Mouse (Mus musculus) lung, embryonic 16.5 days (tissue): Measurements from ENCODE around the gene Alyref. TPM values are rescaled to one million over a fixed set of nuclear protein-coding genes. Genes with fewer than 3 reads are reported as not detected.

Source experiments
- ATAC-seq: fragments of 200-750 bp; cut with Nextera tagmentation; 2 replicates; pipeline ENCODE4 v1.8.0; 2017; ENCODE audit warnings: low read depth, mild to moderate bottlenecking, moderate library complexity
- H3K27ac ChIP-seq: fragments of 300-500 bp; sonication (generic); 2 replicates; pipeline ENCODE4 v1.5.1; 2014; ENCODE audit warnings: mild to moderate bottlenecking, control low read depth, low read length
- H3K27me3 ChIP-seq: fragments of 300-500 bp; sonication (generic); 2 replicates; pipeline ENCODE4 v1.6.1; 2014; ENCODE audit warnings: low read depth, low read length, mixed read lengths; ENCODE audit not compliant: control insufficient read depth, insufficient read depth
- H3K36me3 ChIP-seq: fragments of 300-500 bp; sonication (generic); 2 replicates; pipeline ENCODE4 v1.6.1; 2014; ENCODE audit warnings: low read length; ENCODE audit not compliant: control insufficient read depth, insufficient read depth
- H3K4me1 ChIP-seq: fragments of 300-500 bp; sonication (generic); replicated peaks from 2 replicates; pipeline ENCODE4 v1.6.1; 2014; ENCODE audit warnings: low read length, mixed read lengths; ENCODE audit not compliant: control insufficient read depth, insufficient read depth
- H3K4me2 ChIP-seq: fragments of 300-500 bp; sonication (generic); 2 replicates; pipeline ENCODE4 v1.6.1; 2014; ENCODE audit warnings: low read depth, low read length, control low read depth
- H3K4me3 ChIP-seq: fragments of 300-500 bp; sonication (generic); 2 replicates; pipeline ENCODE4 v1.5.1; 2014; ENCODE audit warnings: mild to moderate bottlenecking, low read length, control low read depth
- H3K9ac ChIP-seq: fragments of 300-500 bp; sonication (generic); 2 replicates; pipeline ENCODE4 v1.6.1; 2014; ENCODE audit warnings: low read length, control low read depth
- H3K9me3 ChIP-seq: fragments of 300-500 bp; sonication (generic); 2 replicates; pipeline ENCODE4 v1.6.1; 2016; ENCODE audit warnings: low read length; ENCODE audit not compliant: control insufficient read depth
- WGBS: fragments of 180-500 bp; shearing (Covaris S2); extraction: QIAGEN DNeasy Blood & Tissue Kit; methylation state at CpG from one replicate; pipeline ENCODE4 v1.1.7; 2014; 5-methylcytosine and 5-hydroxymethylcytosine counted together
- polyA plus RNA-seq: library from polyadenylated mRNA; unstranded; fragments of >200 nt; fragmentation: Nextera tagmentation; extraction: Ambion mirVana; gene quantifications from 2 replicates; pipeline ENCODE4 v1.2.1, GENCODE M21; 2015

Gene Alyref
- polyA plus RNA-seq, 1 experiment from 2014 or later = 266 TPM

DNA sequence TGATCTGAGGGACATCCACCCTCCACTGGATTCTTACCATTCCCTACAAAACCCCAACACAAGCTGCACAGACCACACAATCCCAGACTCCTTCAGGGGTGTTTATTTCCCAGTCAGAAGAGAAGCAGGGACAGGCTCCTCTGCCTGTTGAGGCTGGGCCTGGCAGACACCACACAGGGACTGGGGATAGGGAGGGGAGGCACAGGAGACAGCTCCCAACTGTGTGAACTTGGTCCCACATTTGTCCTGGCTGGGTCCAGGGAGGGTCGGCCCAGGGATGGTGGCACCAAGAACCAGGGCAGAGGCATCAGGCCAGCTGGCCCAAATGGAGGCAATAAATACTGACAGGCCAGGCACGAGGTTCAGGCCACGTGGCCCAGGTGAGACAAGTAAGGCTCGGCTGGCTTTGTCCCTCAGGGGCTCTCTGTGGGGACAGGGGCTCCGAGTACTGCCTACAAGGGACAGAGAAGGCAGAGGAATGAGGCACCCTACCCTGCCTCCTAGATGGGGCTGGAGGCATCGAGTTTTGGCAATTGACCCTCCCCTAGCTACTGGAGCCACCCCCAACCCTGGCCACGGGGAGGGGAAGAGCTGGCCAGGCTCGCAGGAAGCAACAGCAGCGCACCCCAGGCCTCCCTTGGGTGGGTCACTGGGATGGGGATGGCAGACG is 20.0 kb downstream of the Alyref start:
- peaks cover 24% of the 10 kb centered on the region for H3K36me3 ChIP-seq
- ATAC-seq = no peak
- H3K9me3 ChIP-seq = no peaks in the 10 kb centered on the region
- no peak overlapping the region for H3K4me2 ChIP-seq
- H3K4me3 ChIP-seq = no peak overlapping the region
- peaks cover 26% of the 10 kb centered on the region for H3K4me1 ChIP-seq
- no peaks in the 10 kb centered on the region for H3K27me3 ChIP-seq
- H3K27ac ChIP-seq = no peak overlapping the region
- H3K9ac ChIP-seq = no peak overlapping the region
- 79% methylated on average over 10 of the region's 10 CpGs for WGBS

DNA sequence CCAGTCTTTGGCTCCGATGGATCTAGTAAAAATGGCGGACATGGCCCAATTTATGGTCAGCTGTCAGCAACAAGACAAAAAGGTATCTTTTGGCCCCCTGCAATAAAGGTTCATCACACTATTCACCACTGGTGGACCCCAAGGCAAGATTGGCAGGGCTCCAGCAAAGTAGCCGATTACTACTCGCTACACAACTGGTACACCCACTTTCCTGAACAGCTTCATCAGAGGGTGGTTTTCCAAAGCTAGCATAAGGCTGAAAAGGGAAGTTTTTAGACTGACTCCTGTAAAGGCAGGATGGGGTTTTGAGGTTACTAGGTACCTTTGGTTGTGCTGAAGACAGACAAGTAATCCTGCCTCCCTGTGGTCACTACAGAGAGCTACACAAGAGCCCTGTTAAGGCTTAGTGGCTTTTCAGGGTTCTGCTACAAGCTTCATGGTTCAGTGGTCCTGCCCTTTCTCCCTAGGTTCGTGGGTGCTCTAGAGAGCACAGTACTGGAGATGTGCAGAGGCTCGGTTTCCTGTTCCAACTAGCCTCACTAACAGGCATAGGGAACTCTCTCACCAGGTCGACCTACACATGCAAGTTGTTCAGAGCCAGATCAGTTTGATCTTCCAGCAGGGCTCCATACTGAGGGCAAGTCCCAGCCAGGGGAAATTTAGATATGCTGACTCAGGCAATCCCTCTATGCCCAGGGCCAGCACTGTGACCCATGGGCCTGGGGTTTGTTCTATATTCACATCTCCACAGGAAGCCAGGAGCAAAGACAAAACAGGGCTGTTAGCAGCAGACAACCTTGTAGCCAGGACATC is 20.7 kb downstream of the Alyref start:
- ATAC-seq = no peak
- no peaks in the 10 kb centered on the region for H3K9me3 ChIP-seq
- 85% methylated on average over 7 of the region's 7 CpGs for WGBS
- no peak overlapping the region for H3K4me2 ChIP-seq
- peaks cover 26% of the 10 kb centered on the region for H3K4me1 ChIP-seq
- H3K36me3 ChIP-seq = peaks cover 24% of the 10 kb centered on the region
- no peaks in the 10 kb centered on the region for H3K27me3 ChIP-seq
- H3K9ac ChIP-seq = no peak overlapping the region
- H3K27ac ChIP-seq = no peak overlapping the region
- no peak overlapping the region for H3K4me3 ChIP-seq

GRCm38 (mm10) chr11:120576365-120576981 is 21.7 kb downstream of the Alyref start:
- H3K36me3 ChIP-seq = peaks cover 24% of the 10 kb centered on the region
- no peak overlapping the region for H3K4me2 ChIP-seq
- no peak for ATAC-seq
- 84% methylated on average over 3 of the region's 3 CpGs for WGBS
- no peak overlapping the region for H3K9ac ChIP-seq
- H3K4me3 ChIP-seq = no peak overlapping the region
- no peaks in the 10 kb centered on the region for H3K27me3 ChIP-seq
- H3K9me3 ChIP-seq = no peaks in the 10 kb centered on the region
- H3K27ac ChIP-seq = no peak overlapping the region
- peaks cover 23% of the 10 kb centered on the region for H3K4me1 ChIP-seq

GRCm38 (mm10) chr11:120575940-120576339 is 22.2 kb downstream of the Alyref start:
- H3K36me3 ChIP-seq = peaks cover 28% of the 10 kb centered on the region
- no peak overlapping the region for H3K9ac ChIP-seq
- no peak overlapping the region for H3K4me3 ChIP-seq
- no peaks in the 10 kb centered on the region for H3K9me3 ChIP-seq
- ATAC-seq = no peak
- H3K27ac ChIP-seq = no peak overlapping the region
- H3K4me2 ChIP-seq = no peak overlapping the region
- peaks cover 28% of the 10 kb centered on the region for H3K4me1 ChIP-seq
- H3K27me3 ChIP-seq = no peaks in the 10 kb centered on the region

DNA sequence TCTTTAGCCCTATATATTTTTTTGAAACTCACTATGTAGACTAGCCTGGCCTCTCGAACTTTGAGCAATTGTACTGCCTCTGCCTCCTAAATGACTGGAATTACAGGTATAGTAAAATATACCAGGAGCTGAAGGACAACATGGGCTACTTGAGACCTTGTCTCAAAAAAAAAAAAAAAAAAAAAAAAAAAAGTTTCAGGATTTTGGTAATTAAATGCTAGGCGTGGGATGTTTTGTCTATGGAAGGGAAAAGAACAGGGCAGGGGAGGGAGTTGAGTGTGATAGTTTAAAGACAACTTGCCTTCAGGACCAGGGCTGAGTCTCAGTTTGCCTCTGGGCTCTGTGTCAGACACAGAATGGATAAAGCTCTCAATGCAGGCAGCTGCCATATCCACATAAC is 23.1 kb downstream of the Alyref start:
- peaks cover 27% of the 10 kb centered on the region for H3K4me1 ChIP-seq
- ATAC-seq = no peak
- no peak overlapping the region for H3K9ac ChIP-seq
- no peaks in the 10 kb centered on the region for H3K9me3 ChIP-seq
- WGBS = 81% methylated on average over 2 of the region's 2 CpGs
- H3K27ac ChIP-seq = no peak overlapping the region
- H3K27me3 ChIP-seq = no peaks in the 10 kb centered on the region
- H3K4me3 ChIP-seq = no peak overlapping the region
- no peak overlapping the region for H3K4me2 ChIP-seq
- H3K36me3 ChIP-seq = peaks cover 37% of the 10 kb centered on the region

- Histone ChIP-seq H3K27ac (0 out of 2 replicates have a peak overlapping the region, but pooled peaks have one; percentile 38), H3K4me2 (peak overlapping the region; percentile 77), H3K4me3 (peak overlapping the region; percentile 82), H3K27me3 (no peaks in the 10 kb centered on the region), H3K36me3 (peaks cover 36% of the 10 kb centered on the region), H3K4me1 (peaks cover 19% of the 10 kb centered on the region), H3K9ac (peak overlapping the region; percentile 82), H3K9me3 (no peaks in the 10 kb centered on the region)
- no peak for ATAC-seq
- 26% methylated on average over 5 of the region's 5 CpGs for WGBS
Measured at GRCm38 (mm10) chr11:120574278-120574600, 23.9 kb downstream of the Alyref start.

GRCm38 (mm10) chr11:120573585-120574277 is 24.4 kb downstream of the Alyref start:
- H3K4me1 ChIP-seq = peaks cover 18% of the 10 kb centered on the region
- ATAC-seq = peak; percentile 2; the same call in 1 of the 2 replicates
- H3K36me3 ChIP-seq = peaks cover 32% of the 10 kb centered on the region
- H3K4me3 ChIP-seq = peak overlapping the region; percentile 82
- H3K9ac ChIP-seq = peak overlapping the region; percentile 82
- WGBS = under 1% methylated on average over 23 of the region's 23 CpGs
- no peaks in the 10 kb centered on the region for H3K27me3 ChIP-seq
- no peaks in the 10 kb centered on the region for H3K9me3 ChIP-seq
- H3K4me2 ChIP-seq = peak overlapping the region; percentile 77
- H3K27ac ChIP-seq = peak overlapping the region; percentile 96

DNA sequence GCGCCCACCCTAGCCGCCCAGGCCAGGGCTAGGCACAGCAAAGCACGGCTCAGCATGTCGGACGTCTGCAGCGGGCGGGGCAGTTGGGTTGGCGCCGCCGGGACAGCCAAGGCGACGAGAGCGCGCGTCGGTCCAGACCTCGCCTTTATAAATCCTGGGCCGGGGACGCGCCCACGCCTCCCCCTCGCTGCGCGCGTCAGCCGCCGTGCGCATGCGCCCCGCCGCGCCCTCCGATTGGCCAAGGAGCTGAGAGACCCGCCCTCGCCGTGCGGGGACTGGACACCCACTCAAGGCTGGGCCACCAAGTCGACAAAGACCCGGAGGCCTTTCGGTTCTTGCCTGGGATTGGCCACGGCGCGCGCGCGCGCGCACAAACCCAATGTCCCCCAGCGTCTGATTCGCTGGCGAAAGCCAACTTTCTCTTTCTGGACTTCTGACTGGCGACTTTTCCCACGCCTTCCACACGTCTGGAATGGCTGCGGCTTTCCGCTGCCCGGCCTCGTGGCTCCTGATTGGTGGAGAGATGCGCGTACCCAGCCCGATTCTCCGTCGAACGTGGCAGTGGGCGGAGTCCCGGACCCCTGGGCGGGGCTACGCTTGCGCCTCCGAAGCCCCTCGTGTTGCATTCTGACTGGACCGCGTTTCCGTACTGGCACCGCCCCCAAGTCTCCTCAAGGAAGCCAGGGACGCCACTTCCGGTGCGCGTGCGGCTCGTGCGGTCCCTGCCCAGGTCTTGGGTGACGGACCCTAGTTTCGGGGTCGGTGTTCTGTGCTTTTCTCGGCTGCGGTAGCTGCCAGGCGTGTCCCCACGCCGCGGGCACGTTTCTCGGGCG is 25.2 kb downstream of the Alyref start, which contains the start of gene P4hb:
Gene P4hb (minus strand): TSS at position 502 of the 833 bp plus-strand sequence.
- H3K4me3 ChIP-seq = peak within 1 kb of the TSS; percentile 82
- H3K4me1 ChIP-seq = peaks cover 18% of the 10 kb centered on the region
- peak within 1 kb of the TSS; percentile 91 for H3K4me2 ChIP-seq
- H3K36me3 ChIP-seq = peaks cover 32% of the 10 kb centered on the region
- ATAC-seq = peak; percentile 97
- under 1% methylated on average over 93 of the region's 94 CpGs for WGBS
- no peaks in the 10 kb centered on the region for H3K9me3 ChIP-seq
- H3K27me3 ChIP-seq = no peaks in the 10 kb centered on the region
- peak within 1 kb of the TSS; percentile 98 for H3K9ac ChIP-seq
- peak within 1 kb of the TSS; percentile 96 for H3K27ac ChIP-seq
